Mouse (Mus musculus) splenic B cell, adult 2 months (primary cell): ENCODE data around the gene Sirt4.

Experiments
- DNase-seq: peaks from one replicate; pipeline ENCODE4 v3.0.0-alpha.2; 2011; ENCODE audit warnings: low read depth, low spot score
- H3K27me3 ChIP-seq: 2 replicates; pipeline ENCODE4 v1.6.1; 2012; ENCODE audit warnings: mild to moderate bottlenecking, low read length, moderate library complexity, mixed read lengths; ENCODE audit not compliant: control insufficient read depth, poor library complexity, insufficient read depth, severe bottlenecking
- H3K36me3 ChIP-seq: 2 replicates; pipeline ENCODE4 v1.6.1; 2012; ENCODE audit warnings: mild to moderate bottlenecking, low read length, moderate library complexity, mixed read lengths; ENCODE audit not compliant: control insufficient read depth, poor library complexity, insufficient read depth, severe bottlenecking

Gene Sirt4

DNA sequence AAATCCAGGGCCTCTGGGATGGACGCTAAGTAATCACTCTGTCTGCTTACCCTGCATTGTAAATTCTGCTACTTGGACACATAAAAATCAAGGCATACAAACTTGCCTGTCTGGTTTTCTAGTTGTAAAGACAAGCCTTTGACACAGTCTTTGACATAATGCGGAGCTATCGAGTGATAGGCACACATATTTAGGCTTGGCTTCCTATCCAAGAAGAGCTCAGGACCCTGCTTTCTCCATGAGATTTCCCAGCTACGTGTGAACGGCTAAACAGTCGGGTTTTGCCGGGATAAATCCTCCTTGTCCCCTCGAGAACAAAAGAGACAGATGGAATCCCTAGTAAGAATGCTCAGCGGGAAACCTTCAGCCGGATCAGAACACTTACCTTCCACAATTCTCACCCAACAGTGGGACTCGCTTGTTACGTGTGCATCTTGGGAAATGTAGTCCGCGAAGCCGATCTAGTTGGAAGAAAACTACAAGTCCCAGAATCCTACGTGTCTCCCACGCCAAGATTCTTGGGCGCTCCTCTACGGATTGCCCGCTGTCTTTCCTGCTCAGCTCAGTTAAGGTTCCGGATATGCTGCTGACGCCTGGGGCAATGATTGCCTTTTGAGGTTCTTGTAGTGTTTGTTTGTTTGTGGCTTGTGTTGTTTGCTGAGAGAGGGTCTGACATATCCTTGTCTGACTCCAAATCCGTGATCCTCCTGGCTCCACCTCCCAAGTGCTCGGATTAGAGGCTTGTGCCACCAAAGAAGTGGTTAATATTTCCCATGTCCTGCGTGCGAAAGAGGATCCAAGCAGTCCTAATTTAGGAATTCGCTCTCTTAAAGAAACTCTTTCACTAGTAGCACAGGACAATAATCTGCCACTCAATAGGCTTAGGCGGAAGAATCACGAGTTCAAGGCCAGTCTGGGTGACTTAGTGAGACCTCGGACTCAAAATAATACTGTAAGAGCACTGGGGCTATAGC is at the start of gene Sirt4:
Sirt4 (minus strand) TSS at position 779 of the 974 bp plus-strand sequence.
- H3K27me3 ChIP-seq, result no peaks in the 10 kb centered on the region
- DNase-seq, result peak; percentile 91
- no peaks in the 10 kb centered on the region for H3K36me3 ChIP-seq

DNA sequence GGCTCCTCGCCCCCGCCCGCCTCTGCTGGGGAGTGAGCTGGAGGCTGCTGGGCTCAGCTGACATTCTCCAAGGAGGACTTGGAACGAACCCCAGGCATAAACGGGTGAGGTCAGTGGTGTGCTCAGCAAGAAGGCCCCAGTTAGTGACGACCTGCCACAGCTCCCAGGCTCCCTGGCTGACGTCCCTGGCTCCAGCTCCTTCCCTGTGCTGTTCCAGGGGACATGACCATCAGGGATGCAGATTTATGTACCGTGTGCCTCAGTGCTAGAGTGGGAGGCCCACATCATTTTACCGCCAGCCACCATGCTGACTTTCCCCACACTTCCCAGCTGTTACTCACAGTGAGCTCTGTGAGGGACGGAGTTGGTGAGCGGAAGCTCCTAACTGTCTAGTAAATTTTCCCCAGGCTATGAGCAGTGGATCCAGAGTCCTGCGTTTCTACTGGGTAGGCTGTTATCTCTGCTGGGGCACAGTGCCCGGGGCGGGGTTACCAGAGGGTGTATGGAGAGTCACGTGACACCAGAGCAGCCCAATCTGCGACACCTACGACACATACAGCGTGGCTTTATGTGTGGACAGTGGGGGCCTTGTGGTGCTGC is 47.2 kb upstream of the Sirt4 start:
- Histone ChIP-seq H3K36me3 (no peaks in the 10 kb centered on the region), H3K27me3 (no peaks in the 10 kb centered on the region)
- DNase-seq, result no peak

DNA sequence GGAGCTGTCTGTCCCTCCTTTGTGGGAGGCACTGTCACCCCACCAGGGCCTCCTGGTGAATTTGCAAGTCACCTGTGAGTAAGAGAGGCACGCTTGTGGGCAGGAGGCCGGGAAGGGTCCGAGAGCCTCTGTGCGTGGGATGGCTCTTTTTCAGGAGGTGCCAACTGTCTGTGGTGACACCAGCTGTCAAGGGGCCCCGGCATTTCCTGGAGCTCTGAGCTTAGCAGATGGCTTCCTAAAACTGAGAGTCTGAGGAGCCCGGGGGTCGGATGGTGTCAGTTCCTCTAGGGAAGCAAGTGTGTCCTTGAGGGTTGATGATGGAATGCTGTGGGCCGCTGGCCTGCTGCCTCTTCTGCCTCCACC is 45.9 kb upstream of the Sirt4 start:
- no peak for DNase-seq
- H3K27me3 ChIP-seq, result no peaks in the 10 kb centered on the region
- no peaks in the 10 kb centered on the region for H3K36me3 ChIP-seq

DNA sequence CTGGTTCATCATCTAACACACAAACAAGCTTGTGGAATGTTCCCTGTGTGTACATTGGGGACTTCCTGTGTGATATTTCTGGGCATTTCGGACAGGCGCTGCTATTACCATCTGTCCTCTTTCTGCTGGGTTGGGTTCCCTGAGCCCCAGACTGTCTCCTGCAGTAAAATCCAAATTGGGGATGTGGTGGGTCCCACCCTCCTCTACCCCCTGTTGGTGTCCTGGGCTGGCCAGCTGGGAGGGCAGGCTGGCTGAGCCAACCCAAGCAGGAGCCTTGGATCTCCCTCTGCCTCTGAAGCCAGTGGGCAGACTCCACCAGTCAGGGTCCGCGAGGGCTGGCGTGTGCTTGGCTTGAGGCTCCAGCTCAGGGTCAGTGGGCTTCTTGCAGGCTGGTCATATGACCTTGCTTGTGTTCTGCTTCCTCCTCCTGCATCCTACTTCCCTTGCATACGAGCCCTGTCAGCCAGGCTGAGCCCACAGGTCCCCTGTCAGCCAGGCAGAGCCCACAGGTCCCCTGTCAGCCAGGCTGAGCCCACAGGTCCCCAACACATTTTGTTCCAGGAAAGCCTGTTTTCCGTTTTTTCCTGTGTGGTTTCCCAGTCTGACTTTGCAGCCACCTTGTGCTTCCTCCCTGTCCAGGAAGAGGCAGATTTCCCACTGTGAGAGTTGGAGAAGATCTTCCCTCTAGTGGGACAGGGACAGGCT is 45.4 kb upstream of the Sirt4 start:
- no peaks in the 10 kb centered on the region for H3K36me3 ChIP-seq

DNA sequence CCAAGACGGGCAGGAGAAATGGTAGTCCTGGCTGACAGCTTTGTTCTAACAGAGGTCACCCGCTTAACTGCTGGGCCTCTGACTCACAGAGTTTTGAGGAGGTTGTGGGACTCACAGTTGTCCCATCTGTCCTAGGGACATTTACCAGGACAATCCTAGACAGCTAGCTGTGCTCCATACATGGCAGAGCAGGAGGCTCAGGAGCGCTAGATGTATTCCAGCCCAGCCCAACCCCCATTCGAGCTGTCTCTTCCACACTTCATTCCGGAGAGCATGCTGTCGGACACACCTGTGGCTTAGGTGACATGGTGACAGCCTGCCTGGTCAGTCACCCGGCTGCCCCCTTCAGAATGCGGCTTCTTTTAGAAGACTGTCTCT is 44.8 kb upstream of the Sirt4 start:
- no peak for DNase-seq
- Histone ChIP-seq H3K36me3 (no peaks in the 10 kb centered on the region), H3K27me3 (no peaks in the 10 kb centered on the region)

More for the DNA sequence above, 45.4 kb upstream of the Sirt4 start:
- DNase-seq, result peak; percentile 30
- no peaks in the 10 kb centered on the region for H3K27me3 ChIP-seq

DNA sequence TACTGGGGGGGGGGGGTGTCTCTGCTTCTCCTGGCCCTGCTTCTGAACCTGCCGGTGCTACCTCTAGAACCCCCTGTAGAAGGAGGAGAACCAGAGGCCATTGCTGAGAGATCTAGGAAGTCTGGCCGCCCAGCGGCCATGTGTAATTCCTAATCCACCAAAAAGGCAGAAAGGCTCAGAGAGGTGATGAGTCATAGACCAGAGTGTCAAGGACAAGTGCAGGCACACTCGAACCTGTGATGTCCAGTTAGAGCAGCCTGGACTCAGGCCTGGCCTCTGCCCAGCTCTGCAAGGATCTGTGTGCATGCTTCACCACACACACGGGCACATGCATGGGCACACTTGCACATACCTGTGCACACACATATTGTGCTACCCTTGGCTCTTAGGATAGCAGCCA is 43.6 kb upstream of the Sirt4 start:
- no peaks in the 10 kb centered on the region for H3K27me3 ChIP-seq
- H3K36me3 ChIP-seq, result no peaks in the 10 kb centered on the region
- no peak for DNase-seq

DNA sequence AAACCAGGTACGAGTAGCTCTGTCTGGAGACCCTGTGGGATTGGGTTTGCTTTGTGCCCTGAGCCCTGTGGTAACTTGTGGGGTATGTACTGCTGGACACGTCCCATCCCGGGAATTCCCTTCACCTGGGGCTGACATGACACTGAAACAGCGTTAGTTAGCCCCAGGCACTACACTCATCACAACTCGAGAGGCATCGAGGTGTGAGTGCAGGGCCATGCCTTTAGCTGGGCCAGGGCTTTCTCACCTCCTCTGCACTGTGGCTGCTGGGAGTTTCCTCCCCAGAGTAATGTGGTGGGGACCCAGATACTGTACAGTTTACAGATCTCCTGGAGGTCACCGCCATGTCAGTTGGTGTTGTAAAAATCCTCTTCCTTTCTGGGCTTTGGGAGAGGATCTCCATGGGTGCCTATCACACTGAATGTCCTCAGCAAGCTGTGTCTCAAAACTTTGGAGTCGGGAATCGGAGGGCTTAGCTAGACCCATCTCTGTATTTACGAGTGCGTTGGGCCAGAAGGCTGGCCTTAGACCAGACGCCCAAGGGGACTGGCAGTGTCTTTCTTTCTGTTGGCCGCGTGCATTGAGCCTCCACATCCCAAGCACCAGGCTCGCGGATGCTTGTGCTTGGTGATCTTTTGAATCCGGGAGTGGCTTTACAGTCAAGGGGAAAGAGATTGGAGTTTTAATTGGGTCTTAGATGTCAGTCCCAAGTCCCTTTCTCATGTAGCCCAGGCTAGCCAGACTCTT is 42.1 kb upstream of the Sirt4 start:
- Histone ChIP-seq H3K36me3 (no peaks in the 10 kb centered on the region), H3K27me3 (no peaks in the 10 kb centered on the region)
- no peak for DNase-seq

DNA sequence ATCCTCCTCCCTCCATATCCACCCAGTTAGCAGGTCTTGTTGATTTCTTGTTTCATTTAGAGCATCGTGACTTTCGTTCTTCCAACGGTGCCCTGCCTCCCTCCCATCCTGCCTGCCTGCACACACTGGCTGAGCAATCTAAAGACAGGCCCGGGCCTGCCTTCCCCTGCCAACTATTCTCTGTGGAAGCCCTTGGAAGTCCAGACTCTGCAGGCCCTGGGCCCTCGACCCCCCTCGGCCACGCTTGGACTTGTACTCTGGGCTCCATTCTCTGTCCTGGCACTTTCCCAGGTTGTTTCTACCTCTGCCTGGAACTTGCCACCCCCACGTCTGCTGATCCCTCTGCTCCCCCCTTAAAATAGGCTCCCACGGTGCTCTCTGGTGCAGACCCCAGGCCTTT is 41.4 kb upstream of the Sirt4 start:
- H3K36me3 ChIP-seq, result no peaks in the 10 kb centered on the region
- DNase-seq, result no peak
- H3K27me3 ChIP-seq, result no peaks in the 10 kb centered on the region

DNA sequence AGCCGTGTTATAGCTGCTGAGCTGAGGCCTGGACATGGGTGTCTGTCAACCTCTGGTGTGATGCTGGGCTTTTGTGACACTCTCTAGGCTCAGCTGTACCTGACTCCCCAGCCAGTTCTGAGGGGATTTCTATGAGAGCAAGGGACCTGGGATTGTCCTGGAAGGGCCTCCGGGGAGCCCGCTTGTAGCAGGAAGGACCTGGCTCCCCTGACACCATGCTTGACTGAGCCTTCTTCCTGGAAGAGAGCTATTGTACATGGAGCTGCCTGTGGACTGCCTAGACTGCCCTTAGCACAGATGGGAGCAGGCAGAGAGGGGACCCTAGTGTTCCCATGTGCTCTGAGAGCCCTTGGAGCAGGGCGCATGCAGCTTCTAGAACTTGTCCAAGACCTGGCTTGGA is 40.9 kb upstream of the Sirt4 start:
- no peak for DNase-seq
- Histone ChIP-seq H3K36me3 (no peaks in the 10 kb centered on the region), H3K27me3 (no peaks in the 10 kb centered on the region)

DNA sequence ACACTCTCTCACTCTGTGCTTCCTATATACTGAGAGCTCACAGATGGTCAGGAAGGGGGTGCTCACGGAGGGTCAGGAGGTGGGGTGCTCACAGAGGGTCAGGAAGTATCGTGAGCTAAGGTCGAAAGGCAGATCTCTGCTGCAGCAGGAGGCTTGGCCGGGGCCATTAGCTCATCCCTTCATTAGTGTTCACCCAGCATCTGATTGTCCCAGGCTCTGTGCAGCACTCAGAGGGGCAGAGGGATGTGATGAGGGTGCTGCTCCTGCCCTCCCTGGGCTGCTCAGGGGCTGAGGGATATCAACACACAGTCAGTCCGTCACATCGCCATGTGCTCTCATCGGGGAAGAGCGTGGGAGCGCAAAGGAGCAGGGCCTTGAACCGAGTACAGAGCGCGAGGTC is 39.9 kb upstream of the Sirt4 start:
- DNase-seq, result no peak
- no peaks in the 10 kb centered on the region for H3K36me3 ChIP-seq
- no peaks in the 10 kb centered on the region for H3K27me3 ChIP-seq

DNA sequence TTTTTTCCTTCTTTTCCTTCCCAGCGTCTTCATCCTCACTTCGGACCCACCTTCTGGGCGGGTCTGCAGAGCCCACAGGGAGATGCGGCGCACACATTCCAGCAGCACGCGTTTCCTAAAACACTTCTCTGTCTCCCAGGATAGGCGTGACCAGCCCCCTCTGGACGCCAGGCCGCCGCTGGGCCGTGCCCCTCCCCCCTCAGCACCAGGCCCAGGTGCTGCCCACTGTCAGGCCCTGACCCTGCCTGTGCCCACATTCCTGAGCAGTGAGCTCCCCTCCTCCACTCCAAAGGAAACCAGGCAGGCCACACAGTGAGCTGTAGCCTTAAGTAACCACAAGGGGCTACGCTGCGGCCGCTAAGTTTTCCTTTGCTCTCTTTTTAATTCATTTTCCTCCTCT is 39.4 kb upstream of the Sirt4 start:
- no peaks in the 10 kb centered on the region for H3K36me3 ChIP-seq
- no peak for DNase-seq
- H3K27me3 ChIP-seq, result no peaks in the 10 kb centered on the region

DNA sequence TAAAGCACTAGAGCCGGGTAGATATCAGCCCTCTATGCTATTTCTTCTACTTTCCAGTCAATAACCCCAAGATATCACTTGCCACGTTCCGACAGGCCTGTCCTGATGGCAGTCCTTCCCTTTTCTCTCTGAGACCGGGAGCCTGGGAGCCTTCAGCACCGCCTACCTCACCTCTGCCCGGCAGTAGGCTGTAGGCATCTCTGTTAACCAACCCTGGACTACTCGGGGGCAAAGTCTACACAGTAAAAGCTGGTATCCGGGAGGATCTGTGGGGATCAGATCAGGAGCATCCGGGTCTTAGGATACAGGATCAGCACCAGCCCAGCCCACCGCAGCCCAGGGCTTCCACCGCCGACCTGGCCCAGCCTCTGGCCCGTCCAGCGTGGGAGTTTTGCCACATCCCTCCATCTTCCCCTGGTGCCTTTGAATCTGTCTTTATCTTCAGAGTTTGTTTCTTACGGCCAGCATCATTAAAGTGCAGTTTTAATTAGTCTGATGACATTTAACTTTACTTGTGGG is 38.5 kb upstream of the Sirt4 start:
- DNase-seq, result no peak
- H3K36me3 ChIP-seq, result no peaks in the 10 kb centered on the region
- H3K27me3 ChIP-seq, result no peaks in the 10 kb centered on the region

DNA sequence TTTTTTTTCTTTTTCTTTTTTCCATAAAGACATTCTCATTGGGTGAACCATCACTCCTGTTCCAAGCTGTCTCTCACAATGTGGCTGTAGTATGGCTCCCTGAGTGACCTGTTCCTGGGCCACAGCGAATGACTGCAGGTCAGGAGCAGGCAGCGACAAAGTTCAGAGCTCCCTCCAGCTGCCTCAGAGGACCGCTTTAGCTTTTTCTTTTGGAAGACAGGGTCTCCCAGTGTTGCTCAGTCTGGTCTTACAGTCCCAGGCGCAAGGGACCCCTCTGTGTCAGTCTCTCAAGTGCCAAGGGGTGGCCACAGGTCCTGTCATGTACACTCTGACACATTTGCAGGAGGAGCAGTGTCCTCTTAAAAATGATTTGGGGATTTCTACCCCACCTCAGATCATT is 38.0 kb upstream of the Sirt4 start:
- Histone ChIP-seq H3K36me3 (no peaks in the 10 kb centered on the region), H3K27me3 (no peaks in the 10 kb centered on the region)
- no peak for DNase-seq
